Mouse (Mus musculus): Measurements from ENCODE around the gene Sp3.
"Not testable (repeated sequence)": the region's sequence is repeated elsewhere in the genome, so short reads cannot be mapped to it uniquely, and the experiment has no call there.

The Sp3 gene

DNA sequence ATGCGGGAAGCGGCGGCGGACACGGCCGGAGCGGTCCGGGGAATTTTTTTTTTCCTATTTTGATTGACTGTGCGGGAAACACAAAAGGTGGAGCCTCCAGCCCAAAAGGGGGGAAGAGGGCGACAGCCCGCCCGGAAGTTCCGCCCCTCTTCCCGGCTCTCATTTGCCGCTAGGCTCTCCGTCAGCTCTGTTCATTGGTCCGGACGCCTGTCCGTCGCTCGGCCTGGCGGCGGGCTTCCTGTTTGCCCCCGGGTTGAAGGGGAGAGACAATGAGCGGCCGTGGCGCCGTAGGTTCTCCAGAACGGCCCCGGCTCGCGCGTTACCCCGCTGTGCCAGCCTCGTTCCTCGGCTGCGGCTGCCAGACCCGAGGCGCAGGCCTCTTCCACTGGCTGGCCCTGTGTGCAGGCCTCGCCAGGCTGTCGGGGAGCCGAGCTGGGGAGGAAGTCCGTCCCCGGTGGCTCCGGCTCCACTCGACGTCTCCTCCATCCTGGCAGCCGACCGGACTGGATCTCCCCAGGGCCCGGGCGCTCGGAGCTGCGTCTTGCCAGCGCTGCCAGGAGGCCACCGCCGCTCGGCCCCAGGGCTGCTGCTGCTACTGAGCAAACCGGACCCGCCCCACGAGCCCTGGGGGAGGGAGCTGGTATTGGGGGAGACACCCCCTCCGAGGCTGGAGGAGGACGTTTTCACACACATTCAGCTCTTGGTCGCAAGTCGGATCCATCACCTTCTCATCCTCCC lies at the start of gene Sp3:
TSS of gene Sp3 (minus strand) at position 110 of the 738 bp plus-strand sequence.
- peak; percentile 87 for DNase-seq (ENCODE audit: low spot score)

DNA sequence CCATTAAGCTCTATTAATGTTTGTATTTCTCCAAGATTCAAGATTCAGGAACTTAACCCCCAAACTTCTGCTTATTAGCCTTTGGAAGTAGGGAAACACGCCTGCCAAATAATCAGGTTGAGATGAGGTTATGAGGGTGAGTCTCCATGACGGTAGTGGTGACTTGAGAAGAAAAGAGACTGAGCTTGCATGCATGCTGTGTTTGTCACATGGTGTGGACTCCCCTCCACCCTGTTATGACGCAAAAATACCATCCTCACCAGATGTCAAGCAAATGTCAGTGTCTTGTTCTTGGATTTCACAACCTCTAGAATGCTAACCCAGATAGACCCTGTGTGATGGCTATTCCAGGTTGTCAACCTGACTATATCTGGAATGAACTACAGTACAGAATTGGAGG lies 49.6 kb upstream of the Sp3 start:
- DNase-seq (ENCODE audit: low spot score) = no peak

DNA sequence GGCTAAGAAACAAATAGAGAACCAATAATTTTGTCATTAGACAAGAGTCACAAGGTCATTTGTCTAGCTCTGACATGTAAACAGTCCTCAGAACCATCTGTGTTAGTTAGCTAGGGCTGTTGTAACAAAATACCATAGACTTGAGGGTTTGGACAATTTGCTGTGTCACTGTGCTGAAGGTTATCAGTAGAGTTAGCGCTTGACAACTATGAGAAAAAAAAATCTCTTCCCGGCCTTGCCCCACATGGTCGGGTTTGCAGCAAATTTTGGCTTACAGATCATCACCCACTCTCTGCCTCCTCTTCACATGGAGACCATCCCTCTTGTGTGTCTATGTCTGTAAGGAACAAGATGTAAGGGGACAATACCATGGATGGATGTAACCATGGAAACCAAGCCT lies 47.8 kb upstream of the Sp3 start:
- DNase-seq (ENCODE audit: low spot score) = no peak

DNA sequence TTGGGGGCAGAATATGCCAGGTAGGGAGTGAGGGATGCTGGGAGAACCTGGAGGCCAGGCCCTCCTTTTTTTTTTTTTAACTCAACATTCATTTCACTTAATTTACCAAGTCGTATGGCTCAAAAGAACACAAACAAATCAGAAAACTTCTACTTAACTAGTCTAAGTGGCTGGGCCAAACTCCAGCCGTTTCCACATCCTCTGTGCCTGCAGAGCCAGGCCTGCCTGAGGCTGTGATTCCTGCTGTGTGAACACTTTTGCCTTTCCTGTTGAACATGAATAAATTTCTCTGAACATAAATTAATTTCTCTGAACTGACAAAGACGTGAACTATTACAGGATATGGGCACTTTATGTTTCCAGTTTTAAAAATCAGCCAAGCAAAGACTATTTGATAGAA lies 46.9 kb upstream of the Sp3 start:
- no peak for DNase-seq (ENCODE audit: low spot score)

DNA sequence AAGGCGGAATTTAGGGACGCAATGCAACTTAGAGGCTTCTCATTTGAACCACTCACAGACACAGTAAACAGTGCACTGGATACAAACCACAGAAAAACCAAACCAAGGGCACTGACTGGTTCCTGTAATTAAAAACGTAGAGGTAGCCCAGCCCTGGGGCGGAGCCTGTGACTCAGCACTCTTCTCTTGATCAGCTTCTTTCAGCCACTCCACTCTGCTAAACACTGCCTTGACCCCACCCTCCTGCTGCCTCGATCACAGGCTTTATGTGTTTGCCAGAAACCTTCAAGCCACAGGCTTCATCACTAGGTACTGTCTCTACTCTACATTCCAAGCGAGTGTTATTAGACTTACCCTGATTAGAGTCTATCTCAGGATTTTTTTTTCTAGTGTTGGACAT lies 43.6 kb upstream of the Sp3 start:
- no peak for DNase-seq (ENCODE audit: low spot score)

DNA sequence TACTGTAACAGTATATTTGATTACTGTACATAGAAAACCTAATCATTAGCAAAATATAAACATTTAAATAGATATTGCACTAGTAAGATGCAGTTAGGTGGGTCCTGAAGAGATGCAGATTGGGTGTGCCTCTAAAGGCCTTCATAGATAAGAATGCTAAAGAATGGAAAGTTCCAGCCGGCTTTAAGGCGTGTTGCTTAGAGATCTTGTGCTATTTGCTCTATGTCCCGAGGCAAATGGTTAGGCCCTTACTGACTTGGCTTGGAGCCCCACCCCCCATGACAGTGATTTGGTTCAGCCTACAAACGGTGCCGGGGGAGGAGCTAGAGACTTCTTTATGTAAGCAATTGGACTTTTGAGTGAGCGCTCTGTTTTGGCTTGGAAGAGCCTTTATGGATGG lies 40.8 kb upstream of the Sp3 start:
- DNase-seq (ENCODE audit: low spot score) = no peak

DNA sequence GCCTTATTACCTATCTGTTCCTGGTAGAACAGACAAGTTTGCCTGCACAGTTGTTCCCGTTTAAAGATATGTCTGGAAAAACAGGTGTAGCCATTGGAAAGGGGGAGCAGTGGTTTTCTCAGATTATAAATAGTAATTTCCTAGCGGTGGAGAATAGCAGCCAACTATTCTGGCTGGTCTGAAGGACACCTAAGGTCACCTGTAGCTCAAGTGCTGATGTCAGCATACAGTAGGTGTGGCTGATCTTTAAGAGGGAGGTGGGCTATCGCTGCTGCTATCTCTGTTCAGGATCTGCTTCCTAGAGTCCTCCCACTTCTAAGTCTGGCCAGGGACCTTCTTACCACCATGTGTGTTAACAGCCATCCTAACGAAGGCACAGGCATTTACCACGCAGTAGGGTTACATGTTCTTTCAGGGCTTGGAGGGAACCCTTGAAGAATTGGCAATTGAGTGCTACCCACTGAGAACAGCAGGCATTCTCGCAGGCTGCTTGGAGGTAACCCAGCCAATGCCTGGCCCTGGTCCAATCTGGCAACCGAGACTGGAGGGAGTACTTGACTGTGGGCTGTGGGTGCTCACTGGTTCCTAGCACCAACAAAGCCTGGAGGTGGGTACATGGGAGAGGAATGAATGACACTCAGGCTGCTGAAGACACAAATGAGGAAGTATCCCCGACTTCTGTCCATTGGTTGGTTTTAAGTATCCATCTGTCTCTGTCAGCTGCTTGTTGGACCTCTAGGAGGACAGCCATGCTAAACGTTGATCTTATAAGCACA lies 39.3 kb upstream of the Sp3 start:
- peak; percentile 59 for DNase-seq (ENCODE audit: low spot score)

DNA sequence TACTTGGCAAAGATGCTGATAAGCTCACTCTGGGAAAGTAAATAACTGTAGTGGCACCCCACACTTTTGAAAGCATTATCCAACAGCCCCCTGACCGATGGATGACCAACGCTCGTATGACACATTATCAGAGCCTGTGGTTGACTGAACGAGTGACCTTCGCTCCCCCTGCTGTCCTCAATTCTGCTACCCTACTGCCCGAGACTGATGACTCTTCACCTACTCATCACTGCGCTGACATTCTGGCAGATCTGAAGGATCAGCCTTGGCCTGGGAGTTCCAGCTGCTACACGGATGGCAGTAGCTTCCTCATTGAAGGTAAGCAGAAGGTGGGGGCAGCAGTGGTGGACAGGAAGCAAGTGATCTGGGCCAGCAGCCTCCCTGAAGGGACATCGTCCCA lies 33.8 kb upstream of the Sp3 start:
- not testable (repeated sequence) for DNase-seq (ENCODE audit: low spot score)

DNA sequence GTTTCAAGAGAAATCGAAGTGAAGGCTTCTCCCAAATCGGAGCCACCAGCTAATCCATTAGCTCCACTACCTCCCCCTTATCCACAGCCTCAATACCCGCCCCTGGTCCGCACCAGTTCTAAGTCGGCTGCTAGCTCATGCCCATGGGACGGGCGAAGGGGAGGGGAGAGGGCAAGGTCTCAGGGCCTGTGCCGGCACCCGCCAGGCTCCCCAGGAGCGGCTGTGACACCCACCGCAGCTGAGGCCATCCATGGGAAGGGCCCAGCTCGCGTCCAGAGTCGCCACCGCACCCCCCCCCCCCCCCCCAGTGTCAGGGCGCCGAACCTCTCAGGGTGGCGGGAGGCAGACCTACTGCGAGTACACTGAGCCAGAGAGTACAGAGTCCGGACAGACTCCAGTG lies 32.4 kb upstream of the Sp3 start:
- DNase-seq (ENCODE audit: low spot score) = no peak

DNA sequence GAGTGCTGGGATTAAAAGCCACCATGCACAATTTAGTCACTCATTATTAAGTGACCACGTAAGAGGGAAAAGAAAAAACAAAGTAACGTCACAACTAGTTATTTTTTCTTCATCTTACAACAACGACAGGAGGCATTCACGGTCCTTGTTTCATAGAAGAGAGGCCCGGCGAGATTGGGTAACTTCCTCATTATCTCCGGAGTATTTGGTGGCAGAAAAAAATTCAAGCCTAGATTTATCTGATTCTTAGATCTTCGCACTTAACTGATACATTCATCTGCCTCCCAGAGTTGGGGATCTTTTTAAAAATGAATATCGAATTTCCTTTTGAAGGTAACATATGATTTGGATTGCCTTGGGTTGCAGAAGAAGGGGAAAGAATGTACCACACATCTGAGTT lies 27.2 kb upstream of the Sp3 start:
- no peak for DNase-seq (ENCODE audit: low spot score)

DNA sequence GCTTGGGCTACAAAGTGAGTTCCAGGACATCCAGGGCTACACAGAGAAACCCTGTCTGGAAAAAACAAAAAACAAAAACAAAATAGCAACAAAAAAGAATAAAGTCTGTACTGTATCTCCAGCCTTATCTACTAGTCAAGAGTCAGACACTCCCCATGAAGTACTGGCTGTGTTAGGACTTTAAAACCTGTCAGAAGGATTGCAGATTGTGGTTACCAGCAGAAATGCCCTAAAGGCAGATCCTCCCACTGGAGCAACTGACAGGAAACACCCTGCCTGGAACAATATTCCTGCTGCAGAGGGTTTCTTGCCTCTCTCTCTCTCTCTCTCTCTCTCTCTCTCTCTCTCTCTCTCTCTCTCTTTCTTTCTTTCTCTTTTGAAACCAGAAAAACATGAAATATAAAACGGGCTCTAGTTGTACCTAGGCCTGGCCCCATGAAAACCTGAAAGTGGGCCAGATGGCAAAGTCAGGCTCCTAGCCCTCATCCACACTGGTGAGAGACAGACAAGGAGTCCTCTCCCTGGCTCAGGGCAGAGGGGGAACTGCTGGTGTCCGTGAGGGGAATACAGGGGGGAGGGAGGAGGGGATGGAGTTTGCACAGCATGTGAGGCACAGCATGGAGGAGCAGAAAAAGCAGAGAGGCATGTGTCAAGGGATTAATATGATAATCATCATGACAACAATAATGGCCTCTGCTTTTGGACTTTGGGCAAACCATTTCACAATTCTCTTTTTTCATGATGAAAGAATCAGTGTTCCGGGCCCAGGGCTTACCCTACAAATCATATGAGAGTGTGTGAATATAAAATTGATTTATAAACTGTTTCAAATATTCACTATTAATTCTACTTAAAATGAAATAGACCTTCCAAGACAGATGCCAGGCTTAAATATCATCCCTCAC lies 25.6 kb upstream of the Sp3 start:
- DNase-seq (ENCODE audit: low spot score) = no peak

DNA sequence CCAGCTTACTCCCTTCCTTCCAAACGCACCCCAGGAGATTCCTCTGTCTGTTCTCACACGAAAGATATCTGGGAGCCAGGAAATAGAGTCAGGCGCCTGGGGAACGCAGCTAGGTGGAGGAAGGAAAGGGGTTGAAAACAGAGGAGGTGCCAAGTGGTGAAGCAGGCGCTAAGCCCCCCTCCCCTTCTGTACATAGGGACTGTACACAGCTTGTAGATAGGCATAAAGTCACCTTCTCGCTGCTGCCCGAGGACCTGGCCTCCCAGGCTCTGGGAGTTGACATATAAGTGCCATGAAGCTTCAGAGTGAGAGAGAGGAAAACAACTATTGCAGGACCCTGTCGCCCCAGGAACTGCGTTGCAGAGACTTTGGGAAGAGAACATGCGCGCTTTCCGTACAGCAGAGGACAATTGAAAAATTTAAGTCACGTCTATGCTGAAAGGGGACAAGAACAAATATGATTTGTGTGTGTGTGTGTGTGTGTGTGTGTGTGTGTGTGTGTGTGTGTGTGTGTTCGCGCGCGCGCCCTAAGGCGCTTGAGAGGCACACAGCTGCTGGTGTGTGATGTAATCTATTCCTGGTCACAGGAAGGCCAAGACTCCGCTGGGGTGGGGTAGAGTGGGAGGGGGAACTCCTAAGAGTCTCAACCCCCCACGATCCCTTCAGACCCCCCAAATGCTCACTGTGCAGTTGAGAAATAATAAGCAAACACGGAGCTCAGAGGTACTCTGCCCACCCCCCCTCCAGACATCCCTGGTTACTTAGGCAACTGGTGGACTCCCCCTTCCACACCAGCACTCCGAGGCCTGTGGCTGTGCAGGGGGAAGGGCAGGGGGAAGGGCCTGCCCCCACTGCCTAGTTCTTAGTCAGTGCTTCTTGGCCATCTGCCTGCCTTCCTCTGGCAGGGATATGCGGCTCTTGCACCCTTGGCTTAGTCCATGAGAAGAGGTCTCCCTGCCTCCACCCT lies 23.8 kb upstream of the Sp3 start:
- DNase-seq (ENCODE audit: low spot score) = no peak

DNA sequence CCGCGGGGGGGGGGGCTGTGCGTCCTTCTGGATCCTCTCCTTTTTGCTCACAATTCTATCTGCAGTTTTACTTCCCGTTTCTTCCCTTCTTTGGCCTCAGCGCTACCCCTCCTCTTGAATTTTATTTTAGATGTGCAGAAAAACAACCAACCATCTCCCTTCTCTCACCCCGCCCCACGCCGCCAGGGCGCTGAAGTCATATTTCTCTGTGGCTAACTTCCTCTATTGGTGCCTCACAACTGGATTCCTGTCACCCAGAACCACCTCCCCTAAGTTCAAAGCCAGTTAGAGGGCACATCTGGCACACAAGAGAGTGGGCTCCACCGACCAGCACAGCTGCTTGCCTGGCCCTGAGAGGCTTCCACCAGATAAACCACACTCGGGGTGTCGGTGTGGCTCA lies 22.8 kb upstream of the Sp3 start:
- no peak for DNase-seq (ENCODE audit: low spot score)

DNA sequence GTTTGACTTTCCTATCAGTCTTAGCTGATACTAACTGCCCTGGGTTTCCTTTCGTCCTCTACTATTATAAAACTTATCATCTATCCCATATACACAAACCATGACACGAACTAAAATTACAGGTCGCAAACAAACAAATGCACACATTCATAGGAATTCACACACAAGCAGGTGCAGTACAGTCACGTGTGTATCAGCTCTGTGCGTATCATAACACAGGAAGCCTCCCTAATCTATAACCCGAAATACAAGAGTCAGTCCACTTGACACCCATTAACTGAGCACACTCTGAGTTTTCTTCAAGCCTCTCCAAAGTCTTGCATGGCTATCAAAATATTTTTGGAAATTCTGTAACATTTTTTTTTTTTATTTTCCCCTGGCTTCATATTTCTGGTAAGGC lies 22.2 kb upstream of the Sp3 start:
- no peak for DNase-seq (ENCODE audit: low spot score)

DNA sequence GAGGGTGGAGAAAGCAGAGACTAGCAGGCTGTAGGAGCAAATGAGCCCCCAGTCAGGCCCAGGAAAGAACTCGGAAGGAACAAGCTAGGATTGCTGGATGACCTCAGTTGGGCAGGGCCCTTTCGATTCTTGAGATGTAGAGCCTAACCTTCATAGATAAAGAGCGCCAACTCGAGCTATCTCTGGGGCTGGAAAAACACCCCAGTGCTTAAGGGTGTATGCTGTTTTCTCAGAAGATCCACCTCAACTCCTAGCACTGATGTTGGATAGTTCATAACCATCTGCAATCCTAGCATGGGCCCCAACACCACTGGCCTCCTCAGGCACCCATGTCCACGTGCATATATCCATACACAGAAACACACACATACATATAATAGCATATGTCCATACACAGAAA lies 21.7 kb upstream of the Sp3 start:
- no peak for DNase-seq (ENCODE audit: low spot score)

DNA sequence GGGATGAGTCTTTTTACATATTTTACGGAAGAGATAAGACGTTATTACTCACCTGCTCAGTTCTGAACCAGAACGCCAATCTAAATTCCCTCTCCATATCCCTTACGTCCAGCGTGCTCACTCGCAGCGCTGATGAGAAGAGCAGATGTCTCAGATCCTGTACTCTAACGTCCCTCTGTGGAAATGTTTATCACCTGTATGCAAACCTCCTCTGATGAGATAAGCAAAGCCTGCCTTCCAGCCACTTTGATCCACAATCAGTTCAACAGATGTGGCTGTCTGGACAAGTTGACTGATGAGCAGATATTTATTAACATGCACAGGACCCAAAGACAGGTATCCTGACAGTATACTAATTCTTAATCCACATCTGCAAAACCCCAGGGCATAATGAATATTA lies 19.9 kb upstream of the Sp3 start:
- no peak for DNase-seq (ENCODE audit: low spot score)

DNA sequence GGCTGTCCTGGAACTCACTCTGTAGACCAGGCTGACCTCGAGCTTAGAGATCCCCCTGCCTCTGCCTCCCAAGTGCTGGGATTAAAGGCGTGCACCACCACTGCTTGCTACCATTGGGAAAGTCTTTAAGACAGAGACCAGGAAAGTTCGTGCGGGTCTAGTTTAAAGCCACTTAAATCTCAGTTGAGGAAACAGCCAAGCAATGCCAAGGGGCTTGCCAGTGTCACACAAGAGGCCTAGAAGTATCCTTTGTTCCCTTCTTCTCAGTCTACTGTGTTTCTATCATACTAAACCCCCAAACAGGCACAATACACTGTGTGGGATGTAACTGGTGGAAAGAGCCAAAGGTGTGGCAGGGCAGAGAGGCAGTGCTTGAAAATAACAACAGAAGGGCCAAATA lies 17.3 kb upstream of the Sp3 start:
- DNase-seq (ENCODE audit: low spot score) = no peak

DNA sequence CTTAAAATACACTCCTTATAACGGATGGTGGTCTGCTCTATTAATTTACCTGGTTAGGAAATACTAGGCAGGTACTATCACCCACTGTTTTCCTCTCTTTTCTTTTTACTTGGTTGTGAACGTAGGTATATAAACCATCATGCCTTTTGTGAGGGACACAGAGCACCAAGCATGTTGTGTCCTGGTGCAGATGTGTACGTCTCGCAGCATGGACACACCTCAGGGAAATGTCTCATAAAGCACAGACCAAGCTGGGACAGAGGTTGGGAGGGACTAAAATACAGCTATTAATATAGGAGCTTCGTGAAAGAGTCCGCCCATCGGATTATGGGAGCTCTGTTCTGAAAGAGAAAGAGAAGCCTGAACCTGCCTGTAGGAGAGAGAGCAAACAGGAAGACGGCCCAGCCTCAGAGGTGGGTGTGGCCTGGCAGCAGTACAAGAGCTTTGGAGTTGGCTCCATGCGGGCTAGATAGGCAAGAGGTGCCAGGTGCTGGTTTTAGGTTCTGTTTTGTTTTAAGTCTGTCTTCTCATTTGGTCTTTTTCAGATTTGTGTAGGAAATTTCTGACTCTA lies 16.6 kb upstream of the Sp3 start:
- no peak for DNase-seq (ENCODE audit: low spot score)

DNA sequence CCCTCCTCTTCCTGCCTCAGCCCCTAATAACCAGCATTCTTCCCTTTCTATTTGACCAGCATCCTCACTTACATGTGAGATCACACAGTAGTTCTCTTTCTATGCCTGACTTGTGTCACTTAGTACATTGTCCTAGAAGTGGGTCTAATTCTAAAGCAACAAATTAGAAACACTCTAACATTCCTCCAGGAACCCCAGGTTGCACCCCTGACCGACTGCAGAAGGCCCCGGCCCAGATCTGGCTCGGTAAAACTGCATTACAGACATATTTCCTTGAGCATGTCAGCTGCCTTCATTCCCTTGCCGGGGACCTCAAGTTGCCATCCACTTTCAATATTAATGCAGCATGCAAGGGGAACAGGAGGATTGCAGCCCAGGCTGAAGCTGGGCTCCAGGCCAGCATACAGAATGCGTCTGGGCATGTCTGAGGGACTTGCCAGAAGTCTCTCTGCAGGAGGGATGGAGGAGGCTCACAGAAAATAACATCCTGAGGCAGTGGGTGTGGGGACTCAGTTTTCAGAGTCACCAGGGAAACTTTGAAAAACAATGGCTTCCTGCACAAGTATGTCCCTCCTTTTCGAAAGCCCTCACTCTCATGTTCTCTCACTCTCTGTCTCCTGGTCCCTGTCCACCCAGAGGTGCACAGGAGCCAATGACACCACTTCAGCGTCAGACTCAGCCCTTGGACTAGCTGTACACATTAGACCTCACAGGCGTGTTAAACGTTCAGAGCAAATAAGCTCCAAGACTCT lies 15.3 kb upstream of the Sp3 start:
- no peak for DNase-seq (ENCODE audit: low spot score)

DNA sequence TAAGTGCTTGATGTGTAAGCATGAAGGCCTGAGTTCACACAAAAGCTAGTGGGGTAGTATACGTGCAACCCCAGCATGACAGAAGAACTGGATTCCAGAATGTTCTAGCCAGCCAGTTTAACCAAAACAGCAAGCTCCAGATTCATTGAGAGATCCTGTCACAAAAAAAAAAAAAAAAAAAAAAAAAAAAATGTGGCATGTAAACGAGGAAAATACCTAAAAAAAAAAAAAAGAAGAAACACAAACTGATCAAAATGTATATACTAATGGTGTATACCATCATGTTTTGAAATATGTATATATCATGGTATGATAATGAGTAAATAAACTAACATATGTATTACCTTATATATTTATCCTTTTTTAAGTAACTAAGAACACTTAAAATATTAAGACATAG lies 13.9 kb upstream of the Sp3 start:
- DNase-seq (ENCODE audit: low spot score) = no peak

DNA sequence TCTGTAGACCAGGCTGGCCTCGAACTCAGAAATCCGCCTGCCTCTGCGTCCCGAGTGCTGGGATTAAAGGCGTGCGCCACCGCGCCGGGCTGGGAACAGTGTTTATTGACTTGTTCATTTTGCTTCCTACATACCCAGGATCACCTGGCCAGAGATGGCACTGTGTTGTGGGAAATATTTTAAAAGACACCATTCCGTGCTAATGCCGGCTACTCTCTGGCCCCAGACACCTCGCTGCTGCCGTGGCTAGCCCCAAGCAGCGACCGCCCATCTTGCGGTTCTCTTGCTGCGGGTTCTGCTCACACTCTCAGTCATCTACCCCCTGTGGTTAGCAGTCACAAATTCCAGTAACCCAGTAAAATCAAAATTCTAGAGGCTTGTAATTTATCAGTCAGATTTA lies 12.3 kb upstream of the Sp3 start:
- no peak for DNase-seq (ENCODE audit: low spot score)

Data from layer of hippocampus, adult 9-10 months (tissue).